Mouse (Mus musculus) E14TG2a.4 (cell line): ENCODE data around the gene Cyb5r1.

Source experiments
- CTCF ChIP-seq: conservative IDR thresholded peaks from 2 replicates; pipeline ENCODE4 v1.5.1; 2014; ENCODE audit warnings: low read length
- NANOG ChIP-seq: IDR thresholded peaks from 2 replicates; pipeline ENCODE4 v1.6.1; 2014; ENCODE audit warnings: borderline replicate concordance, low read length, mixed read lengths
- POU5F1 ChIP-seq: IDR thresholded peaks from 2 replicates; pipeline ENCODE4 v1.6.1; 2014; ENCODE audit warnings: low read length, borderline replicate concordance

- TF ChIP-seq CTCF (no peak), POU5F1 (no peak), NANOG (no peak)
Observed at GRCm38 (mm10) chr1:134419751-134420458, 14.5 kb downstream of the Cyb5r1 start.
